Mouse (Mus musculus) lung, postnatal 0 days (tissue): ENCODE data around the gene Slc36a3.

Experiments
- CTCF ChIP-seq: IDR thresholded peaks from 2 replicates; pipeline ENCODE4 v1.5.1; 2016; ENCODE audit warnings: antibody characterized with exemption, mild to moderate bottlenecking
- EP300 ChIP-seq: IDR thresholded peaks from 2 replicates; pipeline ENCODE4 v1.6.1; 2016; ENCODE audit warnings: antibody characterized with exemption, mild to moderate bottlenecking, control low read depth

- no peak for TF ChIP-seq CTCF
- no peak for TF ChIP-seq EP300
Observed at GRCm38 (mm10) chr11:55146855-55147254, 4.7 kb downstream of the Slc36a3 start.
